9 mouse cellular contexts compared by ENCODE assay signal in genomic region chr19:53762749-53763438, GRCm38 (mm10).
DNase-seq lines count a peak whose midpoint lies in the region; ATAC-seq and TF ChIP-seq lines count a peak whose summit lies in the region.
"Had no signal": no experiment of that assay in that cellular context is flagged by ENCODE, and none has a peak within 500 bp of the region (broad histone marks: within the 10 kb centered on the region; RNA-seq: fewer than 3 reads in every experiment).

No protein-coding gene starts in this region.

- WGBS in hindbrain, embryonic 11.5 days, result 75% methylated on average over 8 of the region's 8 CpGs
- 72% methylated on average over 8 of the region's 8 CpGs for WGBS in hindbrain, embryonic 12.5 days
- WGBS in stomach, postnatal 0 days, result 64% methylated on average over 8 of the region's 8 CpGs

- no peak overlapping the region for H3K27ac ChIP-seq in hindbrain, embryonic 11.5 days (ENCODE audit: low read depth, low read length)
- no peak overlapping the region for H3K27ac ChIP-seq in hindbrain, embryonic 12.5 days
- no peak overlapping the region for H3K27ac ChIP-seq in stomach, postnatal 0 days (replicated peaks)

- ATAC-seq in hindbrain, embryonic 11.5 days (ENCODE audit: low FRiP score), result no peak
- no peak for ATAC-seq in hindbrain, embryonic 12.5 days (ENCODE audit: low FRiP score)
- peak; percentile 91 for ATAC-seq in granulocyte monocyte progenitor cell, adult 5-6 weeks (replicated peaks; ENCODE audit: poor library complexity, severe bottlenecking)
- ATAC-seq in stomach, postnatal 0 days (ENCODE audit: low FRiP score, low TSS enrichment), result peak; percentile 61; the same call in 1 of the 2 replicates

- no peaks in the 10 kb centered on the region for H3K36me3 ChIP-seq in hindbrain, embryonic 11.5 days (ENCODE audit: control insufficient read depth, insufficient read depth, low read length)
- no peaks in the 10 kb centered on the region for H3K36me3 ChIP-seq in hindbrain, embryonic 12.5 days
- no peaks in the 10 kb centered on the region for H3K36me3 ChIP-seq in stomach, postnatal 0 days (ENCODE audit: control insufficient read depth, insufficient read depth, low read length)

- H3K9me3 ChIP-seq in hindbrain, embryonic 11.5 days (ENCODE audit: control insufficient read depth, low read length), result no peaks in the 10 kb centered on the region
- H3K9me3 ChIP-seq in hindbrain, embryonic 12.5 days (replicated peaks), result 0 out of 2 replicates have a peak, but pooled peaks cover 2% of the 10 kb centered on the region
- no peaks in the 10 kb centered on the region for H3K9me3 ChIP-seq in stomach, postnatal 0 days (ENCODE audit: control insufficient read depth, low read length)

- H3K4me1 ChIP-seq in hindbrain, embryonic 11.5 days (replicated peaks; ENCODE audit: control insufficient read depth, insufficient read depth, low read length), result no peaks in the 10 kb centered on the region
- H3K4me1 ChIP-seq in hindbrain, embryonic 12.5 days, result no peaks in the 10 kb centered on the region
- no peaks in the 10 kb centered on the region for H3K4me1 ChIP-seq in stomach, postnatal 0 days (replicated peaks; ENCODE audit: control insufficient read depth, insufficient read depth)

- DNase-seq in hindbrain, embryonic 11.5 days (ENCODE audit: low spot score), result peak; percentile 40
- DNase-seq in thymus, postnatal 0 days (ENCODE audit: low spot score), result peak; percentile 39
- no peak for DNase-seq in thymus, postnatal 4 days
- no peak for DNase-seq in stomach, postnatal 0 days (ENCODE audit: low spot score)
- DNase-seq in cerebellum, adult 11 months, result no peak
- DNase-seq in urinary bladder, postnatal 10 days (ENCODE audit: low spot score), result no peak

- no peaks in the 10 kb centered on the region for H3K27me3 ChIP-seq in hindbrain, embryonic 11.5 days (ENCODE audit: control insufficient read depth, insufficient read depth, low read length)
- no peaks in the 10 kb centered on the region for H3K27me3 ChIP-seq in hindbrain, embryonic 12.5 days
- H3K27me3 ChIP-seq in stomach, postnatal 0 days (ENCODE audit: control insufficient read depth, insufficient read depth, low read length), result no peaks in the 10 kb centered on the region

- peak; percentile 80 for TF ChIP-seq CTCF in stomach, postnatal 0 days (IDR thresholded peaks at IDR 0.05; ENCODE audit: low read depth)

- no peak overlapping the region for H3K4me2 ChIP-seq in hindbrain, embryonic 11.5 days (replicated peaks; ENCODE audit: low read depth, low read length)
- H3K4me2 ChIP-seq in hindbrain, embryonic 12.5 days (replicated peaks), result no peak overlapping the region
- H3K4me2 ChIP-seq in stomach, postnatal 0 days (replicated peaks; ENCODE audit: low read depth), result no peak overlapping the region

- no peak overlapping the region for H3K4me3 ChIP-seq in hindbrain, embryonic 11.5 days (ENCODE audit: low read depth, low read length)
- H3K4me3 ChIP-seq in hindbrain, embryonic 12.5 days, result no peak overlapping the region
- no peak overlapping the region for H3K4me3 ChIP-seq in stomach, postnatal 0 days (ENCODE audit: low read depth, low read length)
- H3K4me3 ChIP-seq: erythroblast, embryonic 14.5 days had no signal

- no peak overlapping the region for H3K9ac ChIP-seq in hindbrain, embryonic 11.5 days (ENCODE audit: low read depth, low read length)
- no peak overlapping the region for H3K9ac ChIP-seq in hindbrain, embryonic 12.5 days
- no peak overlapping the region for H3K9ac ChIP-seq in stomach, postnatal 0 days (ENCODE audit: low read length)

- TF ChIP-seq EP300 in stomach, postnatal 0 days (optimal IDR thresholded peaks at IDR 0.05), result no peak

Comparison
In these comparisons a context has a peak if more than half of its experiments do, and no peak if none do; other contexts are left out.
1. DNase-seq: peak in hindbrain, embryonic 11.5 days (single experiment) and thymus, postnatal 0 days (single experiment); none in thymus, postnatal 4 days (single experiment), stomach, postnatal 0 days (single experiment), cerebellum, adult 11 months (single experiment) and urinary bladder, postnatal 10 days (single experiment).
2. ATAC-seq: peak in granulocyte monocyte progenitor cell, adult 5-6 weeks (single experiment) and stomach, postnatal 0 days (single experiment); none in hindbrain, embryonic 11.5 days (single experiment) and hindbrain, embryonic 12.5 days (single experiment).